Mouse (Mus musculus) small intestine, adult 2 months (tissue): Measurements from ENCODE around the gene Sim1. TPM values are rescaled to one million over a fixed set of nuclear protein-coding genes. Genes with fewer than 3 reads are reported as not detected.

Experiments used
- H3K27ac ChIP-seq: fragments of 200-500 bp; 2 replicates; pipeline ENCODE4 v1.5.1; 2012; ENCODE audit warnings: low read depth, low read length, control low read depth, inconsistent platforms; ENCODE audit not compliant: insufficient read depth
- H3K27me3 ChIP-seq: fragments of 200-500 bp; 2 replicates; pipeline ENCODE4 v1.6.1; 2012; ENCODE audit warnings: mild to moderate bottlenecking, moderate library complexity, low read length, inconsistent platforms; ENCODE audit not compliant: control insufficient read depth, insufficient read depth
- H3K36me3 ChIP-seq: fragments of 200-500 bp; 2 replicates; pipeline ENCODE4 v1.6.1; 2012; ENCODE audit warnings: mild to moderate bottlenecking, low read length, control low read depth, inconsistent platforms; ENCODE audit not compliant: control insufficient read depth, insufficient read depth
- H3K4me1 ChIP-seq: fragments of 200-500 bp; 2 replicates; pipeline ENCODE4 v1.6.1; 2012; ENCODE audit warnings: low read length, inconsistent platforms, mixed read lengths; ENCODE audit not compliant: control insufficient read depth, insufficient read depth, insufficient read length
- H3K4me3 ChIP-seq: fragments of 200-500 bp; 2 replicates; pipeline ENCODE4 v1.5.1; 2012; ENCODE audit warnings: low read depth, mild to moderate bottlenecking, control low read depth, inconsistent platforms, low read length, moderate library complexity
- CTCF ChIP-seq: fragments of 200-500 bp; IDR thresholded peaks from 2 replicates; pipeline ENCODE4 v1.5.1; 2012; ENCODE audit warnings: low read depth, mild to moderate bottlenecking, control low read depth, inconsistent platforms, low read length, moderate library complexity, mixed read lengths; ENCODE audit not compliant: insufficient replicate concordance, insufficient read length; ENCODE audit errors: extremely low read depth
- POLR2A ChIP-seq: fragments of 200-500 bp; IDR thresholded peaks from 2 replicates; pipeline ENCODE4 v1.6.1; 2012; ENCODE audit warnings: low read depth, mild to moderate bottlenecking, control low read depth, inconsistent platforms, low read length, moderate library complexity
- WGBS: fragments of 180-500 bp; shearing (Covaris S2); methylation state at CpG from one replicate; pipeline ENCODE4 v1.1.7; 2018; 5-methylcytosine and 5-hydroxymethylcytosine counted together
- polyA plus RNA-seq: library from polyadenylated mRNA; depleted of rRNA; stranded (reverse); fragments of >200 nt; gene quantifications from 2 replicates; pipeline ENCODE4 v1.2.3, GENCODE M21; 2012; rRNA removed

Sim1 gene
- polyA plus RNA-seq: not detected in 2 replicates

GRCm38 (mm10) chr10:50894170-50894991, at the start of gene Sim1:
TSS of gene Sim1 (plus strand) at chr10:50894754.
- peaks cover 10% of the 10 kb centered on the region for H3K4me1 ChIP-seq
- H3K27me3 ChIP-seq: peaks cover 65% of the 10 kb centered on the region
- WGBS: 2% methylated on average over 61 of the region's 62 CpGs
- no peak within 1 kb of the TSS for H3K27ac ChIP-seq
- no peaks in the 10 kb centered on the region for H3K36me3 ChIP-seq
- H3K4me3 ChIP-seq: peak within 1 kb of the TSS; percentile 46
- TF ChIP-seq POLR2A: no peak
- TF ChIP-seq CTCF: no peak

- Histone ChIP-seq H3K4me1 (no peaks in the 10 kb centered on the region), H3K36me3 (no peaks in the 10 kb centered on the region), H3K27me3 (no peaks in the 10 kb centered on the region), H3K27ac (no peak overlapping the region), H3K4me3 (no peak overlapping the region)
- WGBS: 77% methylated on average over 4 of the region's 4 CpGs
- TF ChIP-seq CTCF (no peak), POLR2A (no peak)
Measured at GRCm38 (mm10) chr10:50868202-50868601, 26.4 kb upstream of the Sim1 start.

GRCm38 (mm10) chr10:50876952-50877351, 17.6 kb upstream of the Sim1 start:
- Histone ChIP-seq H3K36me3 (no peaks in the 10 kb centered on the region), H3K4me1 (no peaks in the 10 kb centered on the region), H3K27ac (no peak overlapping the region), H3K4me3 (no peak overlapping the region), H3K27me3 (no peaks in the 10 kb centered on the region)
- TF ChIP-seq CTCF: no peak
- TF ChIP-seq POLR2A: no peak
- WGBS: 73% methylated on average over 5 of the region's 5 CpGs

GRCm38 (mm10) chr10:50881476-50882069, 13.0 kb upstream of the Sim1 start:
- WGBS: 23% methylated on average over 2 of the region's 2 CpGs
- TF ChIP-seq POLR2A (no peak), CTCF (no peak)

GRCm38 (mm10) chr10:50882366-50882765, 12.2 kb upstream of the Sim1 start:
- TF ChIP-seq POLR2A: no peak
- no peak for TF ChIP-seq CTCF

More at GRCm38 (mm10) chr10:50881476-50882069, 13.0 kb upstream of the Sim1 start:
- H3K4me3 ChIP-seq: no peak overlapping the region
- no peaks in the 10 kb centered on the region; the same call in 1 of the 2 replicates for H3K27me3 ChIP-seq
- no peaks in the 10 kb centered on the region for H3K4me1 ChIP-seq
- H3K27ac ChIP-seq: no peak overlapping the region
- H3K36me3 ChIP-seq: no peaks in the 10 kb centered on the region

GRCm38 (mm10) chr10:50886305-50886704, 8.2 kb upstream of the Sim1 start:
- Histone ChIP-seq H3K27ac (no peak overlapping the region), H3K27me3 (peaks cover 12% of the 10 kb centered on the region), H3K4me1 (no peaks in the 10 kb centered on the region), H3K4me3 (no peak overlapping the region), H3K36me3 (no peaks in the 10 kb centered on the region)
- TF ChIP-seq CTCF: no peak
- no peak for TF ChIP-seq POLR2A
- WGBS: 75% methylated on average over 4 of the region's 4 CpGs

More at GRCm38 (mm10) chr10:50882366-50882765, 12.2 kb upstream of the Sim1 start:
- H3K4me1 ChIP-seq: no peaks in the 10 kb centered on the region
- H3K4me3 ChIP-seq: no peak overlapping the region
- no peaks in the 10 kb centered on the region for H3K36me3 ChIP-seq
- WGBS: 64% methylated on average over 2 of the region's 2 CpGs
- no peaks in the 10 kb centered on the region; the same call in 1 of the 2 replicates for H3K27me3 ChIP-seq
- no peak overlapping the region for H3K27ac ChIP-seq

- Histone ChIP-seq H3K4me1 (peaks cover 10% of the 10 kb centered on the region), H3K27ac (no peak overlapping the region), H3K36me3 (no peaks in the 10 kb centered on the region), H3K27me3 (peaks cover 51% of the 10 kb centered on the region), H3K4me3 (no peak overlapping the region)
- WGBS: 40% methylated on average over 6 of the region's 6 CpGs
- TF ChIP-seq CTCF (no peak), POLR2A (no peak)
Measured at GRCm38 (mm10) chr10:50890621-50891020, 3.9 kb upstream of the Sim1 start.
